Mouse (Mus musculus) B cell, adult 62 days (primary cell): Measurements from ENCODE around the gene Prl7d1. TPM values are rescaled to one million over a fixed set of nuclear protein-coding genes. Genes with fewer than 3 reads are reported as not detected.

Source experiments
- total RNA-seq: library from RNA; stranded (reverse); gene quantifications from 4 replicates; pipeline ENCODE4 v1.2.4, GENCODE M21; 2023

The Prl7d1 gene
- not detected in 4 replicates for total RNA-seq

GRCm38 (mm10) chr13:27716636-27717035 is at the start of gene Prl7d1:
TSS of gene Prl7d1 (minus strand) at chr13:27716736.

GRCm38 (mm10) chr13:27667936-27668335 is 48.6 kb downstream of the Prl7d1 start, which contains the start of gene Prl7a2:
TSS of gene Prl7a2 (minus strand) at chr13:27668036.

Other genes starting within 250 kb of the Prl7d1 start
- not detected in 4 replicates for gene Prl8a8, start 203.5 kb downstream of the Prl7d1 start, total RNA-seq
- gene Prl8a9, start 152.1 kb downstream of the Prl7d1 start, total RNA-seq: not detected in 4 replicates
- not detected in 4 replicates for gene Prl8a1, start 134.6 kb downstream of the Prl7d1 start, total RNA-seq
- not detected in 4 replicates for gene Prl7b1, start 106.2 kb downstream of the Prl7d1 start, total RNA-seq
- gene Prl7a1, start 74.2 kb downstream of the Prl7d1 start, total RNA-seq: not detected in 4 replicates
- gene Prl7a2, start 48.7 kb downstream of the Prl7d1 start, total RNA-seq: not detected in 4 replicates
- not detected in 4 replicates for gene Prl7c1, start 64.1 kb upstream of the Prl7d1 start, total RNA-seq
- not detected in 4 replicates for gene Prl2a1, start 84.9 kb upstream of the Prl7d1 start, total RNA-seq
- gene Prl2c1, start 132.6 kb upstream of the Prl7d1 start, total RNA-seq: not detected in 4 replicates